Mouse (Mus musculus): ENCODE results near the gene Necab3. TPM values are rescaled to one million over a fixed set of nuclear protein-coding genes. Genes with fewer than 3 reads are reported as not detected.
A peak's percentile ranks its signal among the peaks of the same experiment; 100 is the strongest.

Necab3 gene
- 1.2 and 1.8 TPM in 2 replicates for polyA plus RNA-seq (2012; rRNA removed)

DNA sequence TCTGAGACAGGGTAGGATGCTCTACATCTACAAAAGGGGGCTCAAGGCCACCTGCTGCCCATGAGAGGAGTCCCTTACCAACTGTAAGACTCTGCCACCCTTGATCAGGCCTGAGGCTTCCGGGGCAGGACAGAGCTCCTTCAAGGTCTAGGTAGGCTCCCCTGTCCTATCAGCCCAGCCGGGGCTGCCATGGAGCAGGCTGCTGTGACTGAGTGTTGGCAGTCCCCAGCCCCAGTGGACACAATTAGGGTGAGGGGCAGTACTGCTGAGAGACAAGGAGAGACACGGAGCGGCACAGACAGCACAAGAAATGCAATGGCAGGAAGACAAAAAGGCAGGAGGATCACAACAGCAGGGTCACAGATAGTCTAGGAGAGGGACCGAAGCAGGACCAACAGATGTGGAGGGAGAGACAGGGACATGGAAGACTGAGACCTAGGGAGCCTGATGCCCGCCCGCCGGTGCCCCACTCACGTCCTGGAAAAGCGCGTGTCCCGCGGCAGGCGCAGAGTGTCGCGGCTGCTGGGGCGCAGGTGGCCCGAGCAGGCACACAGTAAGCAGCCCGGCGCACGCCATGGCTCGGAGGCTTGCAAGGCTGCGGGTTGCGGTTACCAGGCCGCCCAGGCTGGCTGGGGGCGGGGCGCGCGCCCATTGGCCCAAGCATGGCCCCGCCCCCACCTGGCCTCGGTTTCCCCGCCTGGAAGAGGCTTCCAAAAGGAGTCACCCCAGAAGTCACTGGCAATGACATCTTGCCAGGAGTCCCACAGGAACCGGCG, at the start of gene Necab3:
TSS of gene Necab3 (minus strand) at position 627 of the 776 bp plus-strand sequence.
- peak within 1 kb of the TSS; percentile 3 for H3K4me3 ChIP-seq (replicated peaks; ENCODE audit: extremely low read depth, low read depth, low read length)
- no peak for DNase-seq
- TF ChIP-seq POLR2A (IDR thresholded peaks at IDR 0.05; ENCODE audit: borderline replicate concordance, extremely low read depth, low read depth, low read length): no peak
- no peak for TF ChIP-seq CTCF (IDR thresholded peaks at IDR 0.05; ENCODE audit: insufficient read depth, low read length)
- 14% methylated on average over 34 of the region's 34 CpGs for WGBS
- 0 out of 2 replicates have a peak, but pooled peaks cover 3% of the 10 kb centered on the region for H3K4me1 ChIP-seq (ENCODE audit: control insufficient read depth, insufficient read depth, low read length)

DNA sequence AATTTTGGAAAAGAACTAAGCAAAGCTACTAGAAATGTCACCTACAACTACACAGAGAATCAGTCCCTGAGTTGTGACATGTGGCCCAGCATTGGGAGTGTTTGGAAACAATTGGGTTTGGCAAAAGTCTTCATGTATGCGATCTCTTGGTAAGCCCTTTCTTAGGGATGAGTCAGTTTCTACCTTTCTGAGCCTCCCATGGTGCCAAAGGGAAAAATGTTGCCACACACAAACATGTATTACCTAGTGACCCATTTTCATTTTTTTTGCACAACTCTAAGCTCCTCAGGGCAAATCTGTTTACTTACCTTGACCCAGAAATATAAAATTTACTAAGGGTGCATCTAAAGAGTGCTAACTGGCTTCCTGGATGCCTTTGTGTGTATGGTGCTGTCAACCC, 48.3 kb upstream of the Necab3 start:
- WGBS: 74% methylated on average over 1 of the region's 1 CpGs
- TF ChIP-seq CTCF (IDR thresholded peaks at IDR 0.05; ENCODE audit: insufficient read depth, low read length) (no peak), POLR2A (IDR thresholded peaks at IDR 0.05; ENCODE audit: borderline replicate concordance, extremely low read depth, low read depth, low read length) (no peak)
- Histone ChIP-seq H3K4me1 (ENCODE audit: control insufficient read depth, insufficient read depth, low read length) (peaks cover 8% of the 10 kb centered on the region), H3K4me3 (replicated peaks; ENCODE audit: extremely low read depth, low read depth, low read length) (no peak overlapping the region)
- DNase-seq: no peak

GRCm38 (mm10) chr2:154604156-154604555, 45.5 kb upstream of the Necab3 start:
- Histone ChIP-seq H3K4me3 (replicated peaks; ENCODE audit: extremely low read depth, low read depth, low read length) (peak overlapping the region; percentile 47), H3K4me1 (ENCODE audit: control insufficient read depth, insufficient read depth, low read length) (peaks cover 8% of the 10 kb centered on the region)
- DNase-seq: no peak
- TF ChIP-seq CTCF (IDR thresholded peaks at IDR 0.05; ENCODE audit: insufficient read depth, low read length) (no peak), POLR2A (IDR thresholded peaks at IDR 0.05; ENCODE audit: borderline replicate concordance, extremely low read depth, low read depth, low read length) (no peak)
- 20% methylated on average over 7 of the region's 7 CpGs for WGBS

- peak; percentile 100 for DNase-seq
- under 1% methylated on average over 13 of the region's 13 CpGs for WGBS
- TF ChIP-seq POLR2A (IDR thresholded peaks at IDR 0.05; ENCODE audit: borderline replicate concordance, extremely low read depth, low read depth, low read length): peak; percentile 90; the same call in 1 of the 2 replicates
- no peak for TF ChIP-seq CTCF (IDR thresholded peaks at IDR 0.05; ENCODE audit: insufficient read depth, low read length)
- Histone ChIP-seq H3K4me1 (ENCODE audit: control insufficient read depth, insufficient read depth, low read length) (peaks cover 8% of the 10 kb centered on the region), H3K4me3 (replicated peaks; ENCODE audit: extremely low read depth, low read depth, low read length) (peak within 1 kb of the TSS; percentile 95)
Observed at GRCm38 (mm10) chr2:154603638-154604153, 45.0 kb upstream of the Necab3 start, which contains the start of gene Pxmp4. Gene Pxmp4 (minus strand): TSS chr2:154603708.

GRCm38 (mm10) chr2:154603007-154603637, 44.4 kb upstream of the Necab3 start:
- TF ChIP-seq POLR2A (IDR thresholded peaks at IDR 0.05; ENCODE audit: borderline replicate concordance, extremely low read depth, low read depth, low read length): no peak
- no peak for TF ChIP-seq CTCF (IDR thresholded peaks at IDR 0.05; ENCODE audit: insufficient read depth, low read length)
- H3K4me3 ChIP-seq (replicated peaks; ENCODE audit: extremely low read depth, low read depth, low read length): peak overlapping the region; percentile 95
- DNase-seq: no peak

DNA sequence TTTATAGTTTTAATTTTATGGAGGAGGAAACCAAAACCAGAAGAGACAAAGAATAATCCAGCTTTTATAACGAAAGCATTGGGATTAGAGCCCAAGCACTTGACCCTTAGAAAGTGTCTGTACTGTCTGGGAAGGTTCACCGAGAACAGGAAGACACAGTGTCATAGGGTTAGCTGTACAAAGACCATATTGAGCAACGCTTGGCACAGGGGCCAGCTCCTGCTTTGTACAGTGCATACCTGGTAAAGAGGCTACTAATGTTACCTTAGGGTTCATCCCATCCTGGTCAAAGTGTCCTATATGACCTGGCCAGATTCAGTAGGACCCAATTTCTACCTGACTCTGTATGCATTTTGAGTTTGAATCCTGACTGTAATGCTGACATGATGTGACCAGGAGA, 42.6 kb upstream of the Necab3 start:
- Histone ChIP-seq H3K4me3 (replicated peaks; ENCODE audit: extremely low read depth, low read depth, low read length) (no peak overlapping the region), H3K4me1 (ENCODE audit: control insufficient read depth, insufficient read depth, low read length) (peaks cover 8% of the 10 kb centered on the region)
- no peak for DNase-seq
- WGBS: 59% methylated on average over 3 of the region's 3 CpGs
- TF ChIP-seq CTCF (IDR thresholded peaks at IDR 0.05; ENCODE audit: insufficient read depth, low read length) (no peak), POLR2A (IDR thresholded peaks at IDR 0.05; ENCODE audit: borderline replicate concordance, extremely low read depth, low read depth, low read length) (no peak)

More at GRCm38 (mm10) chr2:154603007-154603637, 44.4 kb upstream of the Necab3 start:
- H3K4me1 ChIP-seq (ENCODE audit: control insufficient read depth, insufficient read depth, low read length): peaks cover 8% of the 10 kb centered on the region
- 7% methylated on average over 22 of the region's 22 CpGs for WGBS

- Histone ChIP-seq H3K4me1 (ENCODE audit: control insufficient read depth, insufficient read depth, low read length) (peaks cover 8% of the 10 kb centered on the region), H3K4me3 (replicated peaks; ENCODE audit: extremely low read depth, low read depth, low read length) (no peak overlapping the region)
- WGBS: 74% methylated on average over 6 of the region's 6 CpGs
- TF ChIP-seq POLR2A (IDR thresholded peaks at IDR 0.05; ENCODE audit: borderline replicate concordance, extremely low read depth, low read depth, low read length) (no peak), CTCF (IDR thresholded peaks at IDR 0.05; ENCODE audit: insufficient read depth, low read length) (no peak)
- no peak for DNase-seq
Observed at GRCm38 (mm10) chr2:154600586-154600985, 41.9 kb upstream of the Necab3 start.

GRCm38 (mm10) chr2:154597399-154597798, 38.7 kb upstream of the Necab3 start:
- no peak for DNase-seq
- no peak overlapping the region for H3K4me3 ChIP-seq (replicated peaks; ENCODE audit: extremely low read depth, low read depth, low read length)
- 83% methylated on average over 3 of the region's 3 CpGs for WGBS
- H3K4me1 ChIP-seq (ENCODE audit: control insufficient read depth, insufficient read depth, low read length): no peaks in the 10 kb centered on the region; the same call in 1 of the 2 replicates
- TF ChIP-seq POLR2A (IDR thresholded peaks at IDR 0.05; ENCODE audit: borderline replicate concordance, extremely low read depth, low read depth, low read length) (no peak), CTCF (IDR thresholded peaks at IDR 0.05; ENCODE audit: insufficient read depth, low read length) (no peak)

GRCm38 (mm10) chr2:154595775-154596174, 37.1 kb upstream of the Necab3 start:
- WGBS: 69% methylated on average over 5 of the region's 5 CpGs
- Histone ChIP-seq H3K4me1 (ENCODE audit: control insufficient read depth, insufficient read depth, low read length) (no peaks in the 10 kb centered on the region), H3K4me3 (replicated peaks; ENCODE audit: extremely low read depth, low read depth, low read length) (no peak overlapping the region)
- DNase-seq: no peak
- TF ChIP-seq POLR2A (IDR thresholded peaks at IDR 0.05; ENCODE audit: borderline replicate concordance, extremely low read depth, low read depth, low read length): no peak
- TF ChIP-seq CTCF (IDR thresholded peaks at IDR 0.05; ENCODE audit: insufficient read depth, low read length): no peak

Measured in lung, adult 2 months (tissue).